Comparison of ENCODE assay signal across 11 mouse cellular contexts in genomic region chr2:106972851-106973250, GRCm38 (mm10). TPM values are rescaled to one million over a fixed set of nuclear protein-coding genes. Genes with fewer than 3 reads are reported as not detected.
DNase-seq lines count a peak whose midpoint lies in the region; ATAC-seq and TF ChIP-seq lines count a peak whose summit lies in the region.
"Had no signal": no experiment of that assay in that cellular context is flagged by ENCODE, and none has a peak within 500 bp of the region (broad histone marks: within the 10 kb centered on the region; RNA-seq: fewer than 3 reads in every experiment).

No protein-coding gene starts in this region.

- DNase-seq in lung, embryonic 14.5 days, result no peak
- no peak for DNase-seq in lung, postnatal 10 days
- DNase-seq in layer of hippocampus, postnatal 14 days (ENCODE audit: low spot score in 2 of 2), result no peak
- DNase-seq in spleen, postnatal 36 days (ENCODE audit: low spot score in 2 of 2), result no peak
- DNase-seq: adrenal gland, postnatal 25 days; cerebellum, postnatal 36 days; gastrocnemius, postnatal 10 days had no signal

- ATAC-seq in forebrain, embryonic 13.5 days, result no peak
- ATAC-seq in forebrain, embryonic 15.5 days (replicated peaks), result no peak
- ATAC-seq in lung, embryonic 14.5 days (ENCODE audit: insufficient read depth), result no peak
- no peak for ATAC-seq in hindbrain, embryonic 16.5 days
- no peak for ATAC-seq in midbrain, embryonic 16.5 days

- WGBS in forebrain, embryonic 13.5 days, result 93% methylated on average over 6 of the region's 6 CpGs
- 93% methylated on average over 6 of the region's 6 CpGs for WGBS in forebrain, embryonic 15.5 days
- 91% methylated on average over 6 of the region's 6 CpGs for WGBS in lung, embryonic 14.5 days
- WGBS in hindbrain, embryonic 16.5 days, result 96% methylated on average over 6 of the region's 6 CpGs
- 92% methylated on average over 6 of the region's 6 CpGs for WGBS in midbrain, embryonic 16.5 days

- peaks cover 14% of the 10 kb centered on the region for H3K36me3 ChIP-seq in forebrain, embryonic 13.5 days (ENCODE audit: poor library complexity, severe bottlenecking)
- no peaks in the 10 kb centered on the region for H3K36me3 ChIP-seq in forebrain, embryonic 15.5 days
- H3K36me3 ChIP-seq in lung, embryonic 14.5 days (ENCODE audit: insufficient read depth), result peaks cover 12% of the 10 kb centered on the region
- no peaks in the 10 kb centered on the region; the same call in none of the 2 replicates for H3K36me3 ChIP-seq in hindbrain, embryonic 16.5 days (ENCODE audit: control insufficient read depth, insufficient read depth, low read length)
- H3K36me3 ChIP-seq in midbrain, embryonic 16.5 days (ENCODE audit: control insufficient read depth, insufficient read depth, low read length), result 0 out of 2 replicates have a peak, but pooled peaks cover 2% of the 10 kb centered on the region

- no peak overlapping the region for H3K9ac ChIP-seq in forebrain, embryonic 13.5 days
- no peak overlapping the region for H3K9ac ChIP-seq in forebrain, embryonic 15.5 days (replicated peaks)
- H3K9ac ChIP-seq in lung, embryonic 14.5 days, result no peak overlapping the region
- H3K9ac ChIP-seq in hindbrain, embryonic 16.5 days (ENCODE audit: low read depth, low read length), result no peak overlapping the region
- no peak overlapping the region for H3K9ac ChIP-seq in midbrain, embryonic 16.5 days (ENCODE audit: low read depth, low read length)

- H3K4me1 ChIP-seq in forebrain, embryonic 13.5 days, result peaks cover 24% of the 10 kb centered on the region
- peaks cover 21% of the 10 kb centered on the region for H3K4me1 ChIP-seq in forebrain, embryonic 15.5 days
- H3K4me1 ChIP-seq in lung, embryonic 14.5 days (ENCODE audit: insufficient read depth), result 0 out of 2 replicates have a peak, but pooled peaks cover 6% of the 10 kb centered on the region
- peaks cover 6% of the 10 kb centered on the region for H3K4me1 ChIP-seq in hindbrain, embryonic 16.5 days (ENCODE audit: control insufficient read depth, insufficient read depth, low read depth, low read length)
- peaks cover 15% of the 10 kb centered on the region for H3K4me1 ChIP-seq in midbrain, embryonic 16.5 days (ENCODE audit: control insufficient read depth, insufficient read depth, low read length)

- no peak overlapping the region for H3K27ac ChIP-seq in forebrain, embryonic 13.5 days
- no peak overlapping the region for H3K27ac ChIP-seq in forebrain, embryonic 15.5 days (replicated peaks)
- no peak overlapping the region for H3K27ac ChIP-seq in lung, embryonic 14.5 days (ENCODE audit: low read depth)
- H3K27ac ChIP-seq in hindbrain, embryonic 16.5 days (ENCODE audit: low read depth, low read length), result no peak overlapping the region
- no peak overlapping the region for H3K27ac ChIP-seq in midbrain, embryonic 16.5 days (ENCODE audit: low read length)

- no peak for TF ChIP-seq CTCF in lung, embryonic 14.5 days (IDR thresholded peaks at IDR 0.05; ENCODE audit: low read depth)

- no peaks in the 10 kb centered on the region for H3K9me3 ChIP-seq in forebrain, embryonic 13.5 days (replicated peaks)
- no peaks in the 10 kb centered on the region for H3K9me3 ChIP-seq in forebrain, embryonic 15.5 days
- H3K9me3 ChIP-seq in lung, embryonic 14.5 days (ENCODE audit: low read depth, low read length), result no peaks in the 10 kb centered on the region
- no peaks in the 10 kb centered on the region for H3K9me3 ChIP-seq in hindbrain, embryonic 16.5 days (ENCODE audit: control insufficient read depth, low read length)
- no peaks in the 10 kb centered on the region for H3K9me3 ChIP-seq in midbrain, embryonic 16.5 days (replicated peaks; ENCODE audit: control insufficient read depth, low read length, poor library complexity, severe bottlenecking)

- H3K4me2 ChIP-seq in forebrain, embryonic 13.5 days, result peak overlapping the region; percentile 67
- H3K4me2 ChIP-seq in forebrain, embryonic 15.5 days (replicated peaks), result no peak overlapping the region
- H3K4me2 ChIP-seq in lung, embryonic 14.5 days, result peak overlapping the region; percentile 66
- H3K4me2 ChIP-seq in hindbrain, embryonic 16.5 days (ENCODE audit: low read length), result peak overlapping the region; percentile 70; the same call in 1 of the 2 replicates
- H3K4me2 ChIP-seq in midbrain, embryonic 16.5 days (ENCODE audit: low read length), result peak overlapping the region; percentile 63

- H3K27me3 ChIP-seq in forebrain, embryonic 13.5 days, result no peaks in the 10 kb centered on the region
- H3K27me3 ChIP-seq in forebrain, embryonic 15.5 days, result no peaks in the 10 kb centered on the region
- no peaks in the 10 kb centered on the region for H3K27me3 ChIP-seq in lung, embryonic 14.5 days (ENCODE audit: insufficient read depth, low read length)
- H3K27me3 ChIP-seq in hindbrain, embryonic 16.5 days (replicated peaks; ENCODE audit: control insufficient read depth, insufficient read depth, low read length), result no peaks in the 10 kb centered on the region
- no peaks in the 10 kb centered on the region for H3K27me3 ChIP-seq in midbrain, embryonic 16.5 days (ENCODE audit: control insufficient read depth, insufficient read depth, low read depth, low read length)

- peak overlapping the region; percentile 87; the same call in 1 of the 2 replicates for H3K4me3 ChIP-seq in forebrain, embryonic 13.5 days
- no peak overlapping the region for H3K4me3 ChIP-seq in forebrain, embryonic 15.5 days
- 0 out of 2 replicates have a peak overlapping the region, but pooled peaks have one; percentile 74 for H3K4me3 ChIP-seq in lung, embryonic 14.5 days (ENCODE audit: low read depth, low read length)
- no peak overlapping the region for H3K4me3 ChIP-seq in hindbrain, embryonic 16.5 days (ENCODE audit: low read length)
- H3K4me3 ChIP-seq in midbrain, embryonic 16.5 days (ENCODE audit: low read depth, low read length), result no peak overlapping the region

RNA-seq across cellular contexts. Expression of gene Arl14ep, which starts 1.4 kb away (rescaled TPM):
- polyA plus RNA-seq in forebrain, embryonic 13.5 days (2015; fragmentation: Nextera tagmentation; extraction: Ambion mirVana), result 40.2 and 43.4 TPM in 2 replicates
- polyA plus RNA-seq in forebrain, embryonic 15.5 days (2015; fragmentation: Nextera tagmentation; extraction: Ambion mirVana), result 37.7 TPM in 2 replicates
- 44.8 and 48.3 TPM in 2 replicates for polyA plus RNA-seq in lung, embryonic 14.5 days (2014; fragmentation: Nextera tagmentation; extraction: Ambion mirVana)
- 31.7 and 36.3 TPM in 2 replicates for polyA plus RNA-seq in hindbrain, embryonic 16.5 days (2015; fragmentation: Nextera tagmentation; extraction: Ambion mirVana)
- polyA plus RNA-seq in midbrain, embryonic 16.5 days (2015; fragmentation: Nextera tagmentation; extraction: Ambion mirVana), result 35.4 and 37.0 TPM in 2 replicates
- total RNA-seq in layer of hippocampus, postnatal 14 days (2021), result 10 to 100 TPM; 45.4 to 46.2 TPM

Comparison
In these comparisons a context has a peak if more than half of its experiments do, and no peak if none do; other contexts are left out.
1. H3K4me3 ChIP-seq: peak in forebrain, embryonic 13.5 days (single experiment) and lung, embryonic 14.5 days (single experiment); none in forebrain, embryonic 15.5 days (single experiment), hindbrain, embryonic 16.5 days (single experiment) and midbrain, embryonic 16.5 days (single experiment).